Mouse (Mus musculus) CH12.LX (cell line): ENCODE measurements around the gene Pde12. TPM values are rescaled to one million over a fixed set of nuclear protein-coding genes. Genes with fewer than 3 reads are reported as not detected.

Source experiments
- DNase-seq: peaks from one replicate; pipeline ENCODE4 v3.0.0-alpha.2; 2013; ENCODE audit errors: extremely low read depth
- H3K27ac ChIP-seq: 2 replicates; pipeline ENCODE4 v1.5.1; 2012; ENCODE audit warnings: low read depth, mild to moderate bottlenecking, control low read depth, moderate library complexity; ENCODE audit not compliant: insufficient read depth
- H3K27me3 ChIP-seq: replicated peaks from 2 replicates; pipeline ENCODE3; 2012; ENCODE audit warnings: inconsistent platforms
- H3K36me3 ChIP-seq, 2 experiments: replicated peaks in 1 of 2; 2 replicates each; pipeline versions ENCODE3 to v1.6.1; 2012; ENCODE audit warnings: inconsistent platforms in 1 of 2, low read length in 1 of 2, mild to moderate bottlenecking in 1 of 2, mixed read lengths in 1 of 2, moderate library complexity in 1 of 2; ENCODE audit not compliant: control insufficient read depth in 1 of 2, insufficient read depth in 1 of 2
- H3K4me1 ChIP-seq, 2 experiments: 2 replicates each; pipeline ENCODE4 v1.6.1; 2012; ENCODE audit warnings: inconsistent platforms in 1 of 2, moderate library complexity in 1 of 2; ENCODE audit not compliant: insufficient read depth in 2 of 2, control insufficient read depth in 1 of 2
- H3K4me2 ChIP-seq: 2 replicates; pipeline ENCODE4 v1.6.1; 2012; ENCODE audit warnings: low read depth, mild to moderate bottlenecking, control low read depth; ENCODE audit not compliant: poor library complexity, insufficient read depth, severe bottlenecking
- H3K4me3 ChIP-seq, 3 experiments: fragments of 150-350 bp in 1 of 3; sonication (generic) in 1 of 3; replicated peaks in 1 of 3; 2 replicates each; pipeline versions ENCODE3 to v1.5.1; 2011 to 2012; ENCODE audit warnings: low read depth in 2 of 3, low read length in 2 of 3, mild to moderate bottlenecking in 2 of 3, moderate library complexity in 2 of 3, control low read depth in 1 of 3, improper control_type of control experiment in 1 of 3, inconsistent platforms in 1 of 3, mixed read lengths in 1 of 3; ENCODE audit not compliant: poor library complexity in 1 of 3
- H3K79me2 ChIP-seq: replicated peaks from 2 replicates; pipeline ENCODE4 v1.6.1; 2012; ENCODE audit warnings: mild to moderate bottlenecking, moderate library complexity; ENCODE audit not compliant: control insufficient read depth, poor library complexity, insufficient read depth, severe bottlenecking; ENCODE audit errors: extremely low read depth
- H3K9ac ChIP-seq: 2 replicates; pipeline ENCODE4 v1.6.1; 2012; ENCODE audit warnings: low read depth, mild to moderate bottlenecking, control low read depth, moderate library complexity; ENCODE audit not compliant: insufficient read depth
- H3K9me3 ChIP-seq: replicated peaks from 2 replicates; pipeline ENCODE3; 2012; ENCODE audit warnings: low read length, inconsistent platforms, mixed read lengths
- EP300 ChIP-seq: IDR thresholded peaks from 2 replicates; pipeline ENCODE4 v1.6.1; 2011; ENCODE audit warnings: low read length, improper control_type of control experiment
- ETS1 ChIP-seq: conservative IDR thresholded peaks from 2 replicates; pipeline ENCODE4 v1.6.1; 2012; ENCODE audit warnings: low read depth, mild to moderate bottlenecking, inconsistent platforms, low read length, improper control_type of control experiment, moderate library complexity
- HCFC1 ChIP-seq: IDR thresholded peaks from 2 replicates; pipeline ENCODE4 v1.6.1; 2012; ENCODE audit warnings: low read depth, mild to moderate bottlenecking, inconsistent platforms, low read length, improper control_type of control experiment
- IRF4 ChIP-seq: IDR thresholded peaks from 2 replicates; pipeline ENCODE4 v1.6.1; 2014; ENCODE audit warnings: low read depth, mild to moderate bottlenecking, inconsistent platforms, low read length, improper control_type of control experiment
- JUND ChIP-seq: conservative IDR thresholded peaks from 2 replicates; pipeline ENCODE4 v1.6.1; 2011; ENCODE audit warnings: low read depth, low read length, improper control_type of control experiment
- MAX ChIP-seq: IDR thresholded peaks from 2 replicates; pipeline ENCODE4 v1.6.1; 2011; ENCODE audit warnings: low read length, improper control_type of control experiment
- MAZ ChIP-seq: IDR thresholded peaks from 2 replicates; pipeline ENCODE4 v1.6.1; 2012; ENCODE audit warnings: low read depth, mild to moderate bottlenecking, inconsistent platforms, low read length, improper control_type of control experiment, moderate library complexity
- MEF2A ChIP-seq: IDR thresholded peaks from 2 replicates; pipeline ENCODE4 v1.6.1; 2014; ENCODE audit warnings: low read depth, mild to moderate bottlenecking, inconsistent platforms, low read length, improper control_type of control experiment, borderline replicate concordance
- NELFE ChIP-seq: IDR thresholded peaks from 2 replicates; pipeline ENCODE4 v1.6.1; 2011; ENCODE audit warnings: low read depth, low read length, improper control_type of control experiment
- NRF1 ChIP-seq: IDR thresholded peaks from 2 replicates; pipeline ENCODE4 v1.6.1; 2014; ENCODE audit warnings: low read depth, mild to moderate bottlenecking, inconsistent platforms, low read length, improper control_type of control experiment, moderate library complexity
- PAX5 ChIP-seq: IDR thresholded peaks from 2 replicates; pipeline ENCODE4 v1.6.1; 2012; ENCODE audit warnings: low read length, inconsistent platforms, mixed read lengths
- RAD21 ChIP-seq: IDR thresholded peaks from 2 replicates; pipeline ENCODE4 v1.6.1; 2011; ENCODE audit warnings: low read depth, mild to moderate bottlenecking, low read length, improper control_type of control experiment, moderate library complexity
- SIN3A ChIP-seq: IDR thresholded peaks from 2 replicates; pipeline ENCODE4 v1.6.1; 2012; ENCODE audit warnings: low read length, improper control_type of control experiment, inconsistent platforms
- SMC3 ChIP-seq: IDR thresholded peaks from 2 replicates; pipeline ENCODE4 v1.6.1; 2011; ENCODE audit warnings: low read depth, low read length, improper control_type of control experiment
- ZNF384 ChIP-seq: IDR thresholded peaks from 2 replicates; pipeline ENCODE4 v1.6.1; 2012; ENCODE audit warnings: low read depth, low read length, improper control_type of control experiment, inconsistent platforms
- dilution Hi-C: fragments of 300-500 bp; cut with MboI; formaldehyde crosslinking; loops from 2 replicates; pipeline ENCODE4 v1.14.3; 2020; ENCODE audit warnings: low sequenced_read_pairs; ENCODE audit not compliant: extremely low pct_unique_long_range_greater_than_20kb, extremely low pct_ligation_motif_present
- in situ Hi-C: fragments of 300-500 bp; cut with MboI; formaldehyde crosslinking; loops from 3 replicates; pipeline ENCODE4 v1.14.3; 2019; ENCODE audit warnings: low sequenced_read_pairs, low pct_ligation_motif_present, low pct_unique_long_range_greater_than_20kb, mixed read lengths
- polyA plus RNA-seq: library from polyadenylated mRNA; unstranded; fragments of >175 nt; gene quantifications from 2 replicates; pipeline ENCODE4 v1.2.1, GENCODE M21; 2012; ENCODE audit warnings: low read depth; ENCODE audit not compliant: insufficient read length
- total RNA-seq, 2 experiments: library from RNA; depleted of rRNA; stranded (reverse); fragments of 300-350 nt in 1 of 2; fragments of >200 nt in 1 of 2; gene quantifications; 2 replicates each; pipeline ENCODE4 v1.2.3; 2012 to 2014

The Pde12 gene
- total and polyA plus RNA-seq, 3 experiments = 8.4 to 14.9 (median 14.2) TPM

DNA sequence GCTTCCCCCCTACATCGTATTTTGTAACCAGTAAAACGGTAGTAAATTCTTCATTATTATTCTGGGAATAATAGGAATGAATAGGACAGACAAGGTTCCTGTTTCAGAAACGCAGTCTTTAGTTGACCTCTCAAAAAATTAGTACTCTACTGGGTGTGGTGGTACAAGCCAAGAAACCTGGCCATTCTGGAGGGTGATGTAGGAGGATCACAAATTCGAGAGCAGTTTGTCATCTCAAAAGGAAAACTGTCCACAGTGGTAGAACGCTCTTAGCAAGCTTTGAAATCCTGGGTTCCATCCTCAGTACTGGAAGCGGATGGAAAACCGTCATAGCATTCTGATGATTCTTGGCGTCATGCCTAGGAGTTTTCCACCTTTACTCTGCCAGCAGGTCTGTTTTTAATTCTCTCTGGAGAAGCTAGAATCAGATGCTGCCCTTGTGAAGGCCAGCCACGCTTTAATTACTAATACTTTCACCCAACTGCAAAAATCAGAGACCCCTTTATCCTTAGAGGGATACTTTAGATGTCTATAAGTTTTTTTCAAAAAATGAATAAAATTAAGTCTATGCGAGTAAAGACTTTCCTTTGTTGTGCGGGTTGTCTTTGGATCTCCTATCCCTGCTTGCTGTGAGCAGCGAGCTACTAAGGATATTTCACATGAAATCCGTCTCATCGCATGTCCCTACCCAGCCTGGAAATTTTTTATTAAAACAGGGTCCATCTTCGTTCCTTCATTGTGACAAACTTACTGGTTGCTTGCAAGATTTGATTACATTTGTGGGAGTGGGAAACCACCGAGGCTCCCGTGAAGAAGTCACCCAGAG lies 32.4 kb downstream of the Pde12 start:
- DNase-seq = no peak
- Histone ChIP-seq H3K9ac (peak overlapping the region; percentile 96), H3K4me1 (peaks cover 0 to 22% of the 10 kb centered on the region in 2 experiments; a peak in 2 of 4 replicates), H3K4me3 (peak overlapping the region; percentile 53 to 95 (median 59)), H3K27me3 (no peaks in the 10 kb centered on the region), H3K79me2 (peaks cover 41% of the 10 kb centered on the region)
- dilution Hi-C loops = no loop called here
- TF ChIP-seq NRF1 (no peak), RAD21 (no peak), ETS1 (peak; percentile 63; the same call in 1 of the 2 replicates), PAX5 (no peak), EP300 (peak; percentile 51; the same call in 1 of the 2 replicates), HCFC1 (no peak)
- TF ChIP-seq, all 38 proteins: peak for 2
- in situ Hi-C loops = no loop called here
- Histone ChIP-seq H3K4me2 (peak overlapping the region; percentile 82), H3K36me3 (peaks cover 1 to 8% of the 10 kb centered on the region in 2 experiments), H3K27ac (peak overlapping the region; percentile 62), H3K9me3 (no peaks in the 10 kb centered on the region)

DNA sequence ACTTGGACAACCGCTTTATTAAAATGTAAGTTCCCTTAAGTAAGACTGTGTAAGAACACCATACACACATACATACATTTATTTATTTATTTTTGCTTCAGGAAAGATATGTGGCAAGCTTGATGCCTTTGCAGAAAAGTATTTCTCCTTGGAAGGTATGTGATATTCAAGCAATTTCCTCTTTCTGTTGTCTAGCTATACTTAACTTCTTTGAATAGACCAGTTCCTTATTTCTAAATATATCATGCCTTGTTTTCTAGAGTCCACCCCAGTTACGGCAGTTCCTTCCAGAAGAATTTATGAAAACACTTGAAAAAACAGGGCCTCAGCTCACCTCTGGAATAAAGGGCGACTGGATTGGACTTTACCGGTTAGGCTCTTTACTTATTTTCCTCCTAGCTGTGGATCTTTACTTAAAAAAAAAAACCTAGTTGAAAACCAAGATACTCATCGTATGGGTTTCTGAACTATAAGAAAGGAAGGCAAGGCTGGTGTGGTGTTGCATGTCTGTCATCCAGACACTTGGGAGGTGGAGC lies 43.0 kb downstream of the Pde12 start:
- H3K4me1 ChIP-seq = peaks cover 9 to 24% of the 10 kb centered on the region in 2 experiments
- no peaks in the 10 kb centered on the region for H3K79me2 ChIP-seq
- no peak overlapping the region; the same call in 1 of the 2 replicates for H3K9ac ChIP-seq
- H3K27me3 ChIP-seq = no peaks in the 10 kb centered on the region
- in situ Hi-C loops = no loop called here
- H3K4me2 ChIP-seq = peak overlapping the region; percentile 56; the same call in 1 of the 2 replicates
- no peak overlapping the region for H3K4me3 ChIP-seq
- H3K27ac ChIP-seq = peak overlapping the region; percentile 21; the same call in 1 of the 2 replicates
- peaks cover 33 to 68% of the 10 kb centered on the region in 2 experiments for H3K36me3 ChIP-seq
- dilution Hi-C loops = no loop called here
- H3K9me3 ChIP-seq = no peaks in the 10 kb centered on the region
- TF ChIP-seq EP300 (peak; percentile 52; the same call in 1 of the 2 replicates), MEF2A (peak; percentile 61; the same call in 1 of the 2 replicates), MAX (no peak), MAZ (no peak), NELFE (no peak), RAD21 (no peak), SIN3A (no peak), SMC3 (no peak), IRF4 (peak; percentile 57; the same call in 1 of the 2 replicates), ZNF384 (peak; percentile 39; the same call in 1 of the 2 replicates), JUND (no peak)
- TF ChIP-seq, all 38 proteins: peak for 4
- DNase-seq = no peak
